Mouse (Mus musculus) mouse trophoblast stem cell (cell line): ENCODE results near the gene Brinp1.

ENCODE experiments used
- in situ Hi-C, 2 experiments: fragments of 300-500 bp; cut with MseI, MboI; formaldehyde crosslinking; loops; 2 replicates in 1 of 2; 3 replicates in 1 of 2; pipeline ENCODE4 v1.15.1; 2025

The Brinp1 gene

GRCm38 (mm10) chr4:68954322-68954901, at the start of gene Brinp1:
Gene Brinp1, minus strand, starts transcription at chr4:68954397.
- in situ Hi-C loops: no loop called here

DNA sequence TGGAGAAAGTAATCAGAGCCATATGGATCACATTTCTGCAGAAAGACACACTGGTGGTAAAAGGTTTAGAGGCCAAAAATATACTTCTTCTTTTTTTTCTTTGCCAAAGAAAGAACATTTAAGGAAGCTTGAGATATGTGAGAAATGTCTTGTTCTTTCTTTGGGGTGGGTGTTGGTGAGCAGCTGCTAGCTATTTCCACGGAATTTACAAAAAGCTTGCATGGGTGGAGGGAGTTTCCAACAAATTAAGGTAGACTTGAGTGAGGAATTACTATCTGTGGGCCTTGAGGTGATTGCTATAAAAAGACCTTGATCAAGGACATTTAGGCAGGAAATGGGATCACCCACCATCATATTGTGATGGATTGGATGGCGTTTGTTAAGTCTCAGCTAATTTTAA, 3.1 kb upstream of the Brinp1 start:
- in situ Hi-C loops: no loop called here

DNA sequence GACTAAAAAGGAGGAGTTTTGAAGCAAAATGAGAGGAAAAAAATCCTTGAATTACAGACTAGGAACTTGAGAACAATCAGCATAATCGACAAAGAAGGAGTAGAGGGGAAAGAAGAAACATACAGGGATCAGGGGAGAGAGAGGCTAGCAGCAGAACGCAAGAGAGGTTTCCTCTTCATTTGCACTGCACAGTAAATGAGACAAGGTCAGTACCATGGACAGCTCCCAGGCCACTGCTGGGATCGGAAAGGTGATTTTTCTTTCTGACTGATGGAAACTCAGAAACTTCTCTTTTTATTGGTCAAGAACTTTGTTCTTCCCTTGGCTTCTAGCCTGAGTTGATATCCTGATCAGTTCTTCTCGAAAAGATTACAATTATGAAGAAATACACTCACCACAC, 1.4 kb upstream of the Brinp1 start:
- in situ Hi-C loops: no loop called here

DNA sequence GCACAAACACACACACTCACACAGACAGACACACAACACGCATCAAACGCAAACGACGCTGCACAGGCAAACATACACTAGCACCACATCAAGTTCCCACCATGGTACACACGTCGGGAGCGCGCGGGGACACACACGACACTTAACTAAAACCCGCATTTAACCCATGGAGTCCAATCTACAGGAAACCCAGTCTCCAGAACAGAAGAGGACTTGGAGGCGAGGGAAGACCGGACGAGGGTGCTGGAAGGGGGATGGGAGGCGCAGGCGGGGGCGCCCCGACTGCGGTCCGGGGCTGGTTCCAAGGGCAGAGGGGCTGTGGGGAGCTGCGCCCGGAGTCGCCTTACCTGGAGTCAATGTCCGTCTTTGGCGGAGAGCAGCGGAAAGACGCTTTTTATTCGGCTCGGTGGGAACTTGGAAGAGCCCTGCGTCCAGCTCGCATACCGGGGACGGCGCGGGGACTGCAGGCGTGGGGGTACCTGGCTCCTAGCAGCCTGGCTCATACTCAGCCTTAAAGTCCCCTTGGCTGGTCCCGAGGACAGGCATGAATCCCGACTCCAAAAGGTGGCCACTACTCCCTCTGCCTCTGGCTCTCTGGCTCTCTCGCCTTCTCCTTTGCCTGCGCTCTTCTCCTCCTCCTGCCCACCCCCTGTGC, 403 bp downstream of the Brinp1 start:
- in situ Hi-C loops: no loop called here

DNA sequence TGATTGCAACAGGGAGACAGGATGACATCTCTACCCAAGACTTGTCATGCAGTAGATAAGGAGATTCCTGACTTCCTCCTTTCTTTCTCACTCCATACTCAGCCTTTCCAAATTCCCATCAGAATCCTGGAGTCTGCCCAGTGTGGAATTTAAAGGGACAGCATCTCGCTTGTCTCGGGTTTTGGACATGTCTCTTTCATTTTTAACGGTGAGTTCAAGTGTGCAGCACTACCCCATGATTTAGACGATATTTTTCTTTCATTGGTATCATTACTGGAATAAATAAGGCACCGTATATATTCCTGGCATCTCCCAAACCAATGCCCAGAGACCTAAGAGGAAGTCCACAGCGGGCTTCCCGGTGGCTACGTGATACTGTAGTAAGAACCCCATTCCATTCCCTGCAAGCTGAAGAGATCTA, 1.1 kb downstream of the Brinp1 start:
- in situ Hi-C loops: no loop called here

- in situ Hi-C loops: no loop called here
Measured at GRCm38 (mm10) chr4:68950556-68950955, 3.6 kb downstream of the Brinp1 start.

GRCm38 (mm10) chr4:68942938-68943337, 11.3 kb downstream of the Brinp1 start:
- in situ Hi-C loops: no loop called here

- in situ Hi-C loops: no loop called here
Measured at GRCm38 (mm10) chr4:68930022-68930421, 24.2 kb downstream of the Brinp1 start.

DNA sequence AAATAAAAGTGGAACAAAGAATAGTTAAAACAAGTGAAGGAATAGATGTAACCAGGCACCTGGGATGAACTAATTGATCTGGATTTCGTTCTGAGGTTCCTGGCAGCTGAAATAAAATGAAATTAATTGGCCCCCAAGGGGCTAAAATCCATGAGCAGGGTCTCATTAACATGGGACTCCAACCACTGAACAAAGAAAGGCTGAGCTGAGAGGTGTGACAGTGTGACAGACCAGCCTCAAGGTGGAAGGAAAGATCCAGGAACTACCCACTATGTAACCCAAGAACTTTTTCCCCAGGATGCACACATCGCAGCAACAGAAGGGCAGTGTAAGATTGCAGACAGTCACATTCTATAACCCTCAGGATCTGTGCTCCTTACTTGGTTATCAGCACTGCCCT, 28.1 kb downstream of the Brinp1 start:
- in situ Hi-C loops: no loop called here

DNA sequence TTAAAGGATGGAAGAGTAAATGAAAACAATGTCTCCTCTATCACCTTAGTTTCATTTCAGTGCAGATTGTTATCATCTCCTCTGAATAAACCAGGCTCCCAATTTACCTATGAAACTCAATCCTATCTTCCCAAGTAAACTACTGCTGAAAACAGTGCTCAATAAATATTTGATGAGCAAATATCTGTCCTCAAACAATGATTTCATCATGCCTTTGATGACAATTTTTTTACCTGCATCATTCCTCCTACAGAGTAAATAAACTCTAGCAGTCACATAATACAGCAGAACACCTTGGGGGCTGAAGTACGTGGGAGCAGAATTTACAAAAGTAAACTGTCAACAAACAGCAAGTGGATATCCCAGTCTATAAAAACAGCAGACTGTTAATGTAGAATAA, 31.3 kb downstream of the Brinp1 start:
- in situ Hi-C loops: no loop called here

- in situ Hi-C loops: no loop called here
Measured at GRCm38 (mm10) chr4:68922504-68922903, 31.7 kb downstream of the Brinp1 start.

GRCm38 (mm10) chr4:68920127-68920526, 34.1 kb downstream of the Brinp1 start:
- in situ Hi-C loops: no loop called here

DNA sequence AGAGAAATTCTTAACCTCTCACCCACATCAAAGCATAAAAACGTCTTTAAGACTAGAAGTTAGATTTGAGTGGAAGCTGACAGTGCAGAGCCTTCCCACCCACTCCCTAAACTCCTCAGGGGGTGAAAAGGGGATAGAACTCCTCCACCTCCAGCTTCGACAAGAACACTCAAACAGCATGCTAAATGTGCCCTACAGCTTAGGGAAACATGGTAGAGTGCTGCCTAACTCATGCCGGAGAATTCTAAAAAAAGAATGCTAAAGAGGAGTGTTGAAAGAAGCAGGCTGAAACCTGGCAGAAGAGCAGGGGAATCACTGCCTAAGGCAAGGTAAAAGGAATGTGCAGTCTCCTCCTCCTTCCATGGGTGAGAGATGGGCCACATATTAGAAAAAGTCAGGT, 43.3 kb downstream of the Brinp1 start:
- in situ Hi-C loops: no loop called here

GRCm38 (mm10) chr4:68906417-68907210, 47.6 kb downstream of the Brinp1 start:
- in situ Hi-C loops: no loop called here

GRCm38 (mm10) chr4:68890526-68890925, 63.7 kb downstream of the Brinp1 start:
- in situ Hi-C loops: no loop called here

DNA sequence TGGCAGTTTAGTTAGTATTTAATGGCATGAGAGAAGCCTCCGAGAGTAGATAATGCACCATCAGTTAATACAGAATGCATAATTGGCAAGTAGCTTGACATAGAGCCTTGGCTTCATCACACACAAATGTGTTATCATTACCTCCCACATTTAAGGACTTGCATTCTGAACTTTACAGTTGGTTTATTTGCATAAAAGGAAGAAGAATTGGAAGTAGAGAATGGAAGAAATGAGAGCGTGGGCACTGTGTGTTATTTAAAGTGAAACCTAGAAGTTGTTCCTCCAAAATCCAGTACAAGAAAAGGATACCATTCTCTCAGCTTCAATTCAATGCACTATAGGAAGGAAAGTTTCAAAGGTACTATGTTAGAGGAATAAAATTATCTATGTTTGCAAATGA, 67.9 kb downstream of the Brinp1 start:
- in situ Hi-C loops: no loop called here

DNA sequence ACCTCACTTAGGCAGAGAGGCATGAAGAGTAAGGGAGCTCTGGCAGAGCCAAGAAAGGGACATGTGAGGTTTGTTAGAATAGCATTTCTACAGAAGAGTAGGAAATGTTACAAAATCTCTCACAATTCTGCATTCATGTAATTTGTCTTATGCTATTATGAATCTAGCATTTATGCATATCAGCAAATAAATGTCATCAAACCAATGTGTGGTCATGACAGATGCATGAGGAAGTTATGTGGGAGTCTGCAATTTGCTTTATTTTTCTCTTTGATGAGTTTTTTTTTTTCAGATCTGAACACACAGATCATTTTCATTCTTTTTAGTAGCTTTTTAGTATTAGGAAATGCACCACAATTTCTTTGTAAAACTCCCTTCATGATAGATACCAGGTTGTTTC, 82.2 kb downstream of the Brinp1 start:
- in situ Hi-C loops: no loop called here

DNA sequence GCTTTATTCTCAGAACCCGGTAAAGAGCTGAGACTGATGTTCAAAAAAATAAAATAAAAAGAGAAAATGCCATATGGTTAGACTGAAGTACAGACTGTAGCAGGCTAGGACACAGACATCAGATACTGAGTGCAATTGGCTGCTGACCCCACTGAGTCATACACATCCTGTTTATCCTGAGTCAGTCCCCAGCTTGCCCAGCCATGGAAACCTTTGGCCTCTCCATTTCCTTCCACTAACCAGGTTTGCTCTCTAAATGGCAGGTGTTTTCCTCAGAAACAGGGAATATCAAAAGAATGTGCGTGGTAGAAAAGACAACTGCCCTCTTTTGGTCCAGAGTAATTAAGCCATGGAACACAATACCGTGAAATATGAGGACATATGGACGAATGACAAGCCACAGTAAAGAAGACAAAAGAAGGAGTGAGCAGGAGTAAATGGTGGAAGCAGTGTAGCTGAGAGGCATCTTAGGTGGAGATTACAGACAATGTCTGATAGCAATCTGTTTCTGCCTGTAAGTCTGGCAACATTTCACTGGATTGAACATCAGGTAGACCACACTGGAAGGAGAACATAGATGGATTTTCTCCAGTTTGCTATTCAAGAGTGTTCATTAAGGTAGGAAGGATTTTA, 88.9 kb downstream of the Brinp1 start:
- in situ Hi-C loops: no loop called here

- in situ Hi-C loops: no loop called here
Measured at GRCm38 (mm10) chr4:68864668-68865067, 89.5 kb downstream of the Brinp1 start.

GRCm38 (mm10) chr4:68856868-68857267, 97.3 kb downstream of the Brinp1 start:
- in situ Hi-C loops: no loop called here

- in situ Hi-C loops: no loop called here
Measured at GRCm38 (mm10) chr4:68849671-68850070, 104.5 kb downstream of the Brinp1 start.

- in situ Hi-C loops: no loop called here
Measured at GRCm38 (mm10) chr4:68846976-68847375, 107.2 kb downstream of the Brinp1 start.
